Mouse (Mus musculus) spleen, postnatal 36 days (tissue): Measurements from ENCODE around the gene Rapgefl1.

ENCODE experiments used
- DNase-seq, 2 experiments: peaks; one replicate each; pipeline ENCODE4 v3.0.0; 2022; ENCODE audit warnings: low spot score in 2 of 2, mixed read lengths in 1 of 2

Gene Rapgefl1

GRCm38 (mm10) chr11:98858759-98859731 is 22.5 kb downstream of the Rapgefl1 start:
- peak; percentile 60 to 70 for DNase-seq

- DNase-seq, result peak; percentile 94 to 95
These were observed 26.6 kb downstream of the Rapgefl1 start, which contains the start of gene Wipf2 for GRCm38 (mm10) chr11:98863028-98863750. Gene Wipf2, plus strand, starts transcription at chr11:98863638.

- DNase-seq, result peak in 1 of 2 experiments; percentile 39
These were observed 27.3 kb downstream of the Rapgefl1 start for GRCm38 (mm10) chr11:98863751-98864429.

GRCm38 (mm10) chr11:98867293-98867692 is 30.7 kb downstream of the Rapgefl1 start:
- DNase-seq, result no peak

- no peak for DNase-seq
These were observed 33.3 kb downstream of the Rapgefl1 start for GRCm38 (mm10) chr11:98869906-98870305.

- no peak for DNase-seq
These were observed 34.2 kb downstream of the Rapgefl1 start for GRCm38 (mm10) chr11:98870791-98871190.

- DNase-seq, result no peak
These were observed 34.8 kb downstream of the Rapgefl1 start for GRCm38 (mm10) chr11:98871416-98871815.

- DNase-seq, result no peak
These were observed 35.5 kb downstream of the Rapgefl1 start for GRCm38 (mm10) chr11:98872040-98872439.

- peak; percentile 18 to 43 for DNase-seq
These were observed 37.3 kb downstream of the Rapgefl1 start for GRCm38 (mm10) chr11:98873900-98874299.

- DNase-seq, result no peak
These were observed 40.4 kb downstream of the Rapgefl1 start for GRCm38 (mm10) chr11:98877001-98877400.

GRCm38 (mm10) chr11:98887703-98888102 is 51.1 kb downstream of the Rapgefl1 start:
- DNase-seq, result no peak

GRCm38 (mm10) chr11:98889077-98889476 is 52.5 kb downstream of the Rapgefl1 start:
- DNase-seq, result no peak

- DNase-seq, result no peak
These were observed 53.4 kb downstream of the Rapgefl1 start for GRCm38 (mm10) chr11:98889977-98890376.

GRCm38 (mm10) chr11:98892426-98892825 is 55.8 kb downstream of the Rapgefl1 start:
- DNase-seq, result no peak

- DNase-seq, result no peak
These were observed 64.0 kb downstream of the Rapgefl1 start for GRCm38 (mm10) chr11:98900529-98901125.

- DNase-seq, result no peak
These were observed 66.1 kb downstream of the Rapgefl1 start for GRCm38 (mm10) chr11:98902621-98903245.
